Mouse (Mus musculus) hindbrain, postnatal 0 days (tissue): ENCODE data around the gene Spa17. TPM values are rescaled to one million over a fixed set of nuclear protein-coding genes. Genes with fewer than 3 reads are reported as not detected.

ENCODE experiments used
- ATAC-seq: fragments of 200-750 bp; cut with Nextera tagmentation; 2 replicates; pipeline ENCODE4 v1.8.0; 2017; ENCODE audit warnings: mild to moderate bottlenecking, moderate TSS enrichment, moderate library complexity
- DNase-seq: peaks from one replicate; pipeline ENCODE4 v3.0.0-alpha.2; 2015; ENCODE audit warnings: low spot score
- H3K27ac ChIP-seq: fragments of 300-500 bp; sonication (generic); 2 replicates; pipeline ENCODE4 v1.5.1; 2014; ENCODE audit warnings: mild to moderate bottlenecking
- H3K27me3 ChIP-seq: fragments of 300-500 bp; sonication (generic); 2 replicates; pipeline ENCODE4 v1.6.1; 2014; ENCODE audit warnings: low read length, mixed read lengths; ENCODE audit not compliant: insufficient read depth
- H3K36me3 ChIP-seq: fragments of 300-500 bp; sonication (generic); 2 replicates; pipeline ENCODE4 v1.6.1; 2014; ENCODE audit warnings: low read length, mixed read lengths; ENCODE audit not compliant: insufficient read depth
- H3K4me1 ChIP-seq: fragments of 300-500 bp; sonication (generic); 2 replicates; pipeline ENCODE4 v1.6.1; 2014; ENCODE audit warnings: antibody characterized with exemption, low read length, mixed read lengths; ENCODE audit not compliant: insufficient read depth
- H3K4me2 ChIP-seq: fragments of 300-500 bp; sonication (generic); 2 replicates; pipeline ENCODE4 v1.6.1; 2014; ENCODE audit warnings: low read depth, mild to moderate bottlenecking, low read length, moderate library complexity, mixed read lengths
- H3K4me3 ChIP-seq: fragments of 300-500 bp; sonication (generic); 2 replicates; pipeline ENCODE4 v1.5.1; 2014; ENCODE audit warnings: low read length
- H3K9ac ChIP-seq: fragments of 300-500 bp; sonication (generic); replicated peaks from 2 replicates; pipeline ENCODE4 v1.6.1; 2014; ENCODE audit warnings: mild to moderate bottlenecking, low read length, moderate library complexity, mixed read lengths
- H3K9me3 ChIP-seq: fragments of 300-500 bp; sonication (generic); 2 replicates; pipeline ENCODE4 v1.6.1; 2016; ENCODE audit warnings: low read length, mixed read lengths
- CTCF ChIP-seq: IDR thresholded peaks from 2 replicates; pipeline ENCODE4 v1.5.1; 2016; ENCODE audit warnings: antibody characterized with exemption, control low read depth, low read depth
- WGBS: fragments of 180-500 bp; shearing (Covaris S2); extraction: QIAGEN DNeasy Blood & Tissue Kit; methylation state at CpG from one replicate; pipeline ENCODE4 v1.1.7; 2014; 5-methylcytosine and 5-hydroxymethylcytosine counted together
- polyA plus RNA-seq: library from polyadenylated mRNA; unstranded; fragments of >200 nt; fragmentation: Nextera tagmentation; extraction: Ambion mirVana; gene quantifications from 2 replicates; pipeline ENCODE4 v1.2.1, GENCODE M21; 2015
- total RNA-seq: library from RNA; depleted of rRNA; stranded (reverse); fragments of >200 nt; gene quantifications from 2 replicates; pipeline ENCODE4 v1.2.3, GENCODE M21; 2014

Spa17 gene
- total and polyA plus RNA-seq, 2 experiments from 2014 or later: 11.6 TPM; not detected in 1

- Histone ChIP-seq H3K9me3 (no peaks in the 10 kb centered on the region), H3K4me3 (no peak overlapping the region), H3K36me3 (no peaks in the 10 kb centered on the region), H3K4me2 (no peak overlapping the region), H3K27ac (no peak overlapping the region), H3K4me1 (0 out of 2 replicates have a peak, but pooled peaks cover 4% of the 10 kb centered on the region), H3K27me3 (no peaks in the 10 kb centered on the region), H3K9ac (no peak overlapping the region)
- no peak for DNase-seq
- WGBS: 82% methylated on average over 4 of the region's 4 CpGs
- no peak for TF ChIP-seq CTCF
- ATAC-seq: no peak
These were observed 4.0 kb downstream of the Spa17 start for GRCm38 (mm10) chr9:37609558-37609957.

DNA sequence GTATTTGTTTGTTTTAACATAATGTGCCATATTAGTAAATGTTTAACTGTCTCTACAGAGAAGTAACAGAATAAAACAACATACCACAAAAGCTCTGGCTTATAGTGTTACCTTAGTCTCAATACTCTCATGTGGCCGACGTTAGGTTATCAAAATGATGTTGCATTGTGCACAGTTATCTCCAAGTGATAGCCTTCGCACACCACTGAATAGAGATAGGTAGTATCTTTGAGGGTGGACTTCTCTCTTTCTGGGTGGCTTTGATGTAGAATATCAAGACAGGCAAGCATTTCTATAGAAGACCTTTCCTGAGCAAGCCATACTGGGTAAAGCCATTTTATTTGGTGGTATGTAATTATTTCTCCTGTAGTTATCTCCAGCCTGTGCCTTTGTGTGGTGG is 8.4 kb downstream of the Spa17 start:
- ATAC-seq: no peak
- no peaks in the 10 kb centered on the region for H3K4me1 ChIP-seq
- WGBS: 92% methylated on average over 3 of the region's 3 CpGs
- no peak overlapping the region for H3K9ac ChIP-seq
- H3K4me3 ChIP-seq: no peak overlapping the region
- no peak for DNase-seq
- H3K4me2 ChIP-seq: no peak overlapping the region
- no peaks in the 10 kb centered on the region for H3K9me3 ChIP-seq
- no peaks in the 10 kb centered on the region for H3K36me3 ChIP-seq
- TF ChIP-seq CTCF: no peak
- H3K27me3 ChIP-seq: no peaks in the 10 kb centered on the region
- H3K27ac ChIP-seq: no peak overlapping the region

GRCm38 (mm10) chr9:37600538-37601205 is 12.8 kb downstream of the Spa17 start:
- no peak for ATAC-seq
- no peaks in the 10 kb centered on the region for H3K4me1 ChIP-seq
- H3K27me3 ChIP-seq: no peaks in the 10 kb centered on the region
- no peak overlapping the region for H3K27ac ChIP-seq
- H3K4me2 ChIP-seq: no peak overlapping the region
- WGBS: 98% methylated on average over 2 of the region's 2 CpGs
- TF ChIP-seq CTCF: no peak
- no peak overlapping the region for H3K4me3 ChIP-seq
- no peak for DNase-seq
- no peaks in the 10 kb centered on the region for H3K9me3 ChIP-seq
- H3K9ac ChIP-seq: no peak overlapping the region
- no peaks in the 10 kb centered on the region for H3K36me3 ChIP-seq

DNA sequence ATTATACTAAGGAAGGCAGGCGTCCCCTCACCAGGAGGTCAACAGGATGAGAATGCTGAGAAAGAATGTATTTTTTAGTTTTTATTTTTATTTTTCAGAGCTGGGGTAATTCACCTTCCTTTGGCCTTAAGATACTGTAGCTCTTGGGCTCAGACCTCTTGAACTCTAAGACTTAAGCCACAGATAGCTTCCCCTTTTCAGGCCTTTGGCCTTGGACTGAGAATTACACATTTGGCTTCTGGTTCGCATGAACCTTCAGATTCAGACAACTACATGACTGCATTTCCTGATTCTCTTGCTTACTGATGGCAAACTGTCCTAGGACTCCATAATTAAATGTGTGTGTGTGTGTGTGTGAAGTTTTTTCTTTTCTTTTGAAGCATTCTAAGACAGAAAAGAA is 14.9 kb downstream of the Spa17 start:
- Histone ChIP-seq H3K4me3 (no peak overlapping the region), H3K27ac (no peak overlapping the region), H3K27me3 (no peaks in the 10 kb centered on the region), H3K36me3 (no peaks in the 10 kb centered on the region), H3K9me3 (no peaks in the 10 kb centered on the region), H3K4me2 (no peak overlapping the region), H3K4me1 (no peaks in the 10 kb centered on the region), H3K9ac (no peak overlapping the region)
- 88% methylated on average over 2 of the region's 2 CpGs for whole genome bisulfite sequencing
- DNase-seq: no peak
- ATAC-seq: no peak
- no peak for TF ChIP-seq CTCF

DNA sequence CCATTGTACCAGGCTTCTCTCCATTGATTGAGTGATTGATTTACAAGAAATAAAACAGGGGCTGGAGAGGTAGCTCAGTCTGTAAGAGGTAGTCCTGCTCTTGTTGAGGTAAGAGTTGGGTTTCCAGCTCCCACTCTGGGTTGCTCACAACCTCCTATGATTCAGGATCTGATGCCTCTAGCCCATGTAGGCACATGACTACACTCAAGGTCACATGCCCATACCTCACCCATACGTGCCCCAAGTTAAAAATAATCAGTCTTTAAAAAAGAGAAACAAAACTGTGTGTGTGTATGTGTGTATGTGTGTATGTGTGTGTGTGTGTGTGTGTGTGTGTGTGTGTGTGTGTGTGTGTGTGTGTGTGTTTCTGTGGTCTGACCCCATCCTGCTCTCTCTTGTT is 18.0 kb downstream of the Spa17 start:
- no peak overlapping the region for H3K9ac ChIP-seq
- 86% methylated on average over 1 of the region's 1 CpGs for WGBS

DNA sequence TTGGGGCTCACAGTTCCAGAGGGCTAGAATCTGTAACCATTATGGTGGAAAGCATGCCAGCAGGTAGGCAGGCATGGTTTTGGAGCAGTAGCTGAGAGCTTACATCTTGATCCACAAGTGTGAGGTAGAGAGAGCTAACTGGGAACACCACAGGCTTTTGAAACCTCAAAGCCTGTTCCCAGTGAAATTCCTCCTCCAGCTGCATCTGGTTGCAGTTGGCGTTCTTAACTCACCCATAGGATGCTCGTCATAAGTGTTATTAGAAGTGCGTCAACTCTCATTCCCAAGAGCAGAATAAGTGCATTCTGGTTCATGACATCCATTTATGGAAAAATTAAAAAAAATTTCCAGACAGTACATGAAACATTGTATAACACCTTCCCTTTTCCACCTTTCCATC is 19.8 kb downstream of the Spa17 start:
- Histone ChIP-seq H3K27ac (no peak overlapping the region), H3K36me3 (no peaks in the 10 kb centered on the region), H3K4me3 (no peak overlapping the region), H3K9ac (no peak overlapping the region), H3K4me2 (no peak overlapping the region), H3K27me3 (no peaks in the 10 kb centered on the region), H3K4me1 (no peaks in the 10 kb centered on the region), H3K9me3 (no peaks in the 10 kb centered on the region)
- ATAC-seq (no peak), DNase-seq (no peak)
- WGBS: 85% methylated on average over 3 of the region's 3 CpGs
- TF ChIP-seq CTCF: no peak

More for the DNA sequence above, 18.0 kb downstream of the Spa17 start:
- Histone ChIP-seq H3K9me3 (no peaks in the 10 kb centered on the region), H3K27me3 (no peaks in the 10 kb centered on the region), H3K4me2 (no peak overlapping the region), H3K36me3 (no peaks in the 10 kb centered on the region), H3K4me1 (no peaks in the 10 kb centered on the region), H3K4me3 (no peak overlapping the region), H3K27ac (no peak overlapping the region)
- TF ChIP-seq CTCF: no peak
- ATAC-seq (no peak), DNase-seq (no peak)

GRCm38 (mm10) chr9:37592633-37593032 is 20.9 kb downstream of the Spa17 start:
- Histone ChIP-seq H3K27me3 (no peaks in the 10 kb centered on the region), H3K9me3 (no peaks in the 10 kb centered on the region), H3K4me2 (no peak overlapping the region), H3K27ac (no peak overlapping the region), H3K36me3 (no peaks in the 10 kb centered on the region), H3K4me3 (no peak overlapping the region), H3K9ac (no peak overlapping the region), H3K4me1 (no peaks in the 10 kb centered on the region)
- TF ChIP-seq CTCF: no peak
- DNase-seq (no peak), ATAC-seq (no peak)
- WGBS: 52% methylated on average over 6 of the region's 6 CpGs
